Mouse (Mus musculus): ENCODE results near the gene Kdm2a. TPM values are rescaled to one million over a fixed set of nuclear protein-coding genes. Genes with fewer than 3 reads are reported as not detected.

Kdm2a gene
- polyA plus RNA-seq, 1 experiment = 69.6 TPM

Other genes starting within 250 kb of the Kdm2a start
- 183 and 225 TPM in 2 replicates for gene Coro1b, start 249.7 kb downstream of the Kdm2a start, polyA plus RNA-seq (2012; rRNA removed)
- 1.9 and 2.3 TPM in 2 replicates for gene Ptprcap, start 244.7 kb downstream of the Kdm2a start, polyA plus RNA-seq (2012; rRNA removed)
- 82.4 and 85.6 TPM in 2 replicates for gene Rps6kb2, start 234.9 kb downstream of the Kdm2a start, polyA plus RNA-seq (2012; rRNA removed)
- gene Carns1, start 222.8 kb downstream of the Kdm2a start, polyA plus RNA-seq (2012; rRNA removed) = 10.7 and 14.3 TPM in 2 replicates
- gene Tbc1d10c, start 207.0 kb downstream of the Kdm2a start, polyA plus RNA-seq (2012; rRNA removed) = 2.6 and 3.3 TPM in 2 replicates
- gene Ppp1ca, start 206.2 kb downstream of the Kdm2a start, polyA plus RNA-seq (2012; rRNA removed) = 347 and 379 TPM in 2 replicates
- gene Rad9a, start 196.6 kb downstream of the Kdm2a start, polyA plus RNA-seq (2012; rRNA removed) = 18.4 and 19.3 TPM in 2 replicates
- 3.9 and 4.5 TPM in 2 replicates for gene Clcf1, start 184.0 kb downstream of the Kdm2a start, polyA plus RNA-seq (2012; rRNA removed)
- gene AC109138.7, start 183.9 kb downstream of the Kdm2a start, polyA plus RNA-seq (2012; rRNA removed) = not detected in 2 replicates
- gene Pold4, start 166.4 kb downstream of the Kdm2a start, polyA plus RNA-seq (2012; rRNA removed) = 35.0 and 39.4 TPM in 2 replicates
- gene Ssh3, start 129.1 kb downstream of the Kdm2a start, polyA plus RNA-seq (2012; rRNA removed) = 98.6 and 106 TPM in 2 replicates
- 73.1 and 77.0 TPM in 2 replicates for gene Ankrd13d, start 115.1 kb downstream of the Kdm2a start, polyA plus RNA-seq (2012; rRNA removed)
- 183 and 199 TPM in 2 replicates for gene Grk2, start 92.1 kb downstream of the Kdm2a start, polyA plus RNA-seq (2012; rRNA removed)
- 1.7 and 2.0 TPM in 2 replicates for gene Rhod, start 41.1 kb upstream of the Kdm2a start, polyA plus RNA-seq (2012; rRNA removed)
- gene Syt12, start 79.2 kb upstream of the Kdm2a start, polyA plus RNA-seq (2012; rRNA removed) = 20.5 TPM in 2 replicates
- gene 2010003K11Rik, start 100.3 kb upstream of the Kdm2a start, polyA plus RNA-seq (2012; rRNA removed) = not detected in 2 replicates
- 36.4 and 41.6 TPM in 2 replicates for gene Pcx, start 112.2 kb upstream of the Kdm2a start, polyA plus RNA-seq (2012; rRNA removed)
- gene Lrfn4, start 217.4 kb upstream of the Kdm2a start, polyA plus RNA-seq (2012; rRNA removed) = 31.8 and 33.5 TPM in 2 replicates
- gene Rce1, start 227.4 kb upstream of the Kdm2a start, polyA plus RNA-seq (2012; rRNA removed) = 49.4 and 54.8 TPM in 2 replicates

Data from frontal cortex, adult 2 months (tissue).